Mouse (Mus musculus) spleen, adult 2 months (tissue): ENCODE measurements around the gene Zbtb44. TPM values are rescaled to one million over a fixed set of nuclear protein-coding genes. Genes with fewer than 3 reads are reported as not detected.

Source experiments
- DNase-seq, 2 experiments: peaks; one replicate each; pipeline versions ENCODE4 v3.0.0 to v3.0.0-alpha.2; 2012 to 2021; ENCODE audit warnings: low spot score in 2 of 2, low read depth in 1 of 2
- H3K27ac ChIP-seq: fragments of 200-500 bp; 2 replicates; pipeline ENCODE4 v1.5.1; 2012; ENCODE audit warnings: low read length, inconsistent platforms; ENCODE audit not compliant: insufficient read depth
- H3K27me3 ChIP-seq: fragments of 200-500 bp; 2 replicates; pipeline ENCODE4 v1.6.1; 2012; ENCODE audit warnings: mild to moderate bottlenecking, moderate library complexity, low read length, inconsistent platforms; ENCODE audit not compliant: control insufficient read depth, insufficient read depth
- H3K36me3 ChIP-seq: fragments of 200-500 bp; 2 replicates; pipeline ENCODE4 v1.6.1; 2012; ENCODE audit warnings: mild to moderate bottlenecking, low read length, inconsistent platforms; ENCODE audit not compliant: control insufficient read depth, insufficient read depth
- H3K4me1 ChIP-seq: fragments of 200-500 bp; 2 replicates; pipeline ENCODE4 v1.6.1; 2011; ENCODE audit warnings: inconsistent platforms; ENCODE audit not compliant: control insufficient read depth, insufficient read depth, insufficient read length
- H3K4me3 ChIP-seq: fragments of 200-500 bp; 2 replicates; pipeline ENCODE4 v1.5.1; 2011; ENCODE audit warnings: mild to moderate bottlenecking, inconsistent platforms; ENCODE audit not compliant: insufficient read depth, insufficient read length; ENCODE audit errors: extremely low read depth
- CTCF ChIP-seq: fragments of 200-500 bp; IDR thresholded peaks from 2 replicates; pipeline ENCODE4 v1.5.1; 2011; ENCODE audit warnings: mild to moderate bottlenecking, inconsistent platforms; ENCODE audit not compliant: insufficient read depth, insufficient read length, insufficient replicate concordance; ENCODE audit errors: extremely low read depth
- POLR2A ChIP-seq: fragments of 200-500 bp; IDR thresholded peaks from 2 replicates; pipeline ENCODE4 v1.6.1; 2011; ENCODE audit warnings: low read depth, low read length, inconsistent platforms
- WGBS: fragments of 180-500 bp; shearing (Covaris S2); methylation state at CpG from one replicate; pipeline ENCODE4 v1.1.7; 2018; 5-methylcytosine and 5-hydroxymethylcytosine counted together
- polyA plus RNA-seq: library from polyadenylated mRNA; depleted of rRNA; stranded (reverse); fragments of >200 nt; gene quantifications from 2 replicates; pipeline ENCODE4 v1.2.3, GENCODE M21; 2012

The Zbtb44 gene
- polyA plus RNA-seq, 1 experiment = 4.5 TPM

GRCm38 (mm10) chr9:31070706-31071105, 40.3 kb downstream of the Zbtb44 start:
- no peak for DNase-seq
- H3K4me3 ChIP-seq = no peak overlapping the region
- TF ChIP-seq CTCF (no peak), POLR2A (no peak)
- H3K36me3 ChIP-seq = peaks cover 10% of the 10 kb centered on the region
- H3K4me1 ChIP-seq = no peaks in the 10 kb centered on the region
- no peak overlapping the region for H3K27ac ChIP-seq
- no peaks in the 10 kb centered on the region for H3K27me3 ChIP-seq
- WGBS = 94% methylated on average over 8 of the region's 8 CpGs

- Histone ChIP-seq H3K4me1 (no peaks in the 10 kb centered on the region), H3K27ac (no peak overlapping the region), H3K4me3 (no peak overlapping the region), H3K36me3 (peaks cover 8% of the 10 kb centered on the region), H3K27me3 (no peaks in the 10 kb centered on the region)
- no peak for TF ChIP-seq CTCF
- TF ChIP-seq POLR2A = no peak
- 92% methylated on average over 5 of the region's 5 CpGs for WGBS
- no peak for DNase-seq
These were observed 41.8 kb downstream of the Zbtb44 start for GRCm38 (mm10) chr9:31072256-31072655.

- no peak overlapping the region for H3K4me3 ChIP-seq
- H3K27me3 ChIP-seq = no peaks in the 10 kb centered on the region
- no peak for TF ChIP-seq CTCF
- no peak for TF ChIP-seq POLR2A
- H3K4me1 ChIP-seq = no peaks in the 10 kb centered on the region
- H3K36me3 ChIP-seq = peaks cover 6% of the 10 kb centered on the region
- no peak overlapping the region for H3K27ac ChIP-seq
- DNase-seq = no peak
- 83% methylated on average over 7 of the region's 7 CpGs for WGBS
These were observed 43.4 kb downstream of the Zbtb44 start for GRCm38 (mm10) chr9:31073797-31074196.

- no peak for DNase-seq
- Histone ChIP-seq H3K27ac (no peak overlapping the region), H3K27me3 (no peaks in the 10 kb centered on the region), H3K4me1 (no peaks in the 10 kb centered on the region), H3K4me3 (no peak overlapping the region), H3K36me3 (peaks cover 4% of the 10 kb centered on the region; the same call in 1 of the 2 replicates)
- WGBS = 97% methylated on average over 10 of the region's 10 CpGs
- no peak for TF ChIP-seq POLR2A
- TF ChIP-seq CTCF = no peak
These were observed 44.4 kb downstream of the Zbtb44 start for GRCm38 (mm10) chr9:31074836-31075235.

- no peak for TF ChIP-seq CTCF
- TF ChIP-seq POLR2A = no peak
- Histone ChIP-seq H3K36me3 (no peaks in the 10 kb centered on the region), H3K4me1 (no peaks in the 10 kb centered on the region), H3K27me3 (no peaks in the 10 kb centered on the region), H3K27ac (no peak overlapping the region), H3K4me3 (no peak overlapping the region)
- no peak for DNase-seq
- WGBS = 84% methylated on average over 6 of the region's 6 CpGs
These were observed 50.3 kb downstream of the Zbtb44 start for GRCm38 (mm10) chr9:31080726-31081125.

GRCm38 (mm10) chr9:31082054-31082666, 51.7 kb downstream of the Zbtb44 start:
- no peak overlapping the region for H3K4me3 ChIP-seq
- H3K36me3 ChIP-seq = no peaks in the 10 kb centered on the region
- 17% methylated on average over 15 of the region's 15 CpGs for WGBS
- TF ChIP-seq POLR2A (no peak), CTCF (peak; percentile 82; the same call in 1 of the 2 replicates)
- no peaks in the 10 kb centered on the region for H3K4me1 ChIP-seq
- no peaks in the 10 kb centered on the region for H3K27me3 ChIP-seq
- peak; percentile 34 to 68 for DNase-seq
- H3K27ac ChIP-seq = no peak overlapping the region

GRCm38 (mm10) chr9:31082771-31083170, 52.3 kb downstream of the Zbtb44 start:
- TF ChIP-seq CTCF (no peak), POLR2A (no peak)
- no peak overlapping the region for H3K27ac ChIP-seq
- DNase-seq = no peak
- no peaks in the 10 kb centered on the region for H3K4me1 ChIP-seq
- H3K4me3 ChIP-seq = no peak overlapping the region
- H3K27me3 ChIP-seq = no peaks in the 10 kb centered on the region
- 83% methylated on average over 6 of the region's 6 CpGs for WGBS
- H3K36me3 ChIP-seq = no peaks in the 10 kb centered on the region
